Mouse (Mus musculus) cerebellum, adult 8-10 months (tissue): ENCODE measurements around the gene Espn.

Source experiments
- DNase-seq: peaks from one replicate; pipeline ENCODE4 v3.0.0; 2022

The Espn gene

DNA sequence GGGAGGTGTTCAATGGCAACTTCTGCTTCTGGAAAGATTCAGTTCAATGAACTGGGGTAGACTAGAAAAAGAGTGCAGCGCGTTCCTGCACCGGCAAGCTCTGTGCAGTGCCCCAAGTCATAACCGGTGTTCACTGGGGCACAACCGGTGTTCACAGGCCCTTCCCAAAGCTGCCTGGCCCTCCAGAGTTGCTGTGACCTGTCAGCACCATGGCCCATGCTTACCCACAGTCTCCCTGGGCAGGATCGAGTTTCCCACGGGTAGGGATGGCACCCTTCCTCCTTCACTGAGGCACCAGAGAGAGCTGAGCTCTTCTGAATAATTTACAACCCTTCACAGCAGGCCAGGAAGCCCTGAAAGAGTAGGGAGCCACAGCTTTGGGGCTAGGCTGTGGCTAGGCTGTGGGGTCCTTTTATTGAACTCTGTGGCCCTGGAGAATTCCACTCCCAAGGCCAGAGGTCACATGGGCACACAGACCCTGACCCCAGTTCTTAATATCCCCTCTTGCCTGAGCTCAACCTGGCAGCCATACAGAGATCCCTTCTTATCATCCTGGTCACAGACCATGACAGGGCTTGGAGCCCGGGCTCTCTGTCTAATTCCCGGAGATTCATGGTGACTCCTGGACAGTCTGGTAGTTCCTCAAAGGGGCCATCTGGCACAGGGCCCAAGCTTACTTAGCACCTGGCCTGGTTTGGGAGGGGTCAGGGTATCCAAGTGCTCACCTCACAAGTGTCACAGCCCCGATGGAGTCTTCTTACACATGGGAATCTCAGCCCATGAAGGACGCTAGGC is 5.9 kb downstream of the Espn start:
- DNase-seq = no peak

DNA sequence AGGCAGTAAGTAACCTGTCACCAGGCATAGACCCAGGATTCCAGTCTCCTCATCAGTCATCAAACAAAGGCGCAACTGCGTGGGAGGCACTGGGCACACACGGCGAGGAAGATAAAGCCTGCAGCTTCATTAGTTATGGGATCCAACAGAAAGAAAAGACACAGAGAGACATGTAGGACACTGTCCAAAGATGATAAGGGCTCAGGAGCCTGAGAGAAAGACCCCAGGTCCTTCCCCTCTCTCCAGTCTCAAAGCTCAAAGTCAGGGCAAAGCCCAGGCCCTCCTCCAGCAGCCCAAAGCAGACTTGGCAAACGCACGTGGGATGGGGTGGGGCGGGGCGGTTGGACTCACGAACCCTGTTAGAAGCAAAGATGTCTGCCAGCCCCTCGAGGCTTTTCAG is 6.7 kb downstream of the Espn start:
- no peak for DNase-seq

DNA sequence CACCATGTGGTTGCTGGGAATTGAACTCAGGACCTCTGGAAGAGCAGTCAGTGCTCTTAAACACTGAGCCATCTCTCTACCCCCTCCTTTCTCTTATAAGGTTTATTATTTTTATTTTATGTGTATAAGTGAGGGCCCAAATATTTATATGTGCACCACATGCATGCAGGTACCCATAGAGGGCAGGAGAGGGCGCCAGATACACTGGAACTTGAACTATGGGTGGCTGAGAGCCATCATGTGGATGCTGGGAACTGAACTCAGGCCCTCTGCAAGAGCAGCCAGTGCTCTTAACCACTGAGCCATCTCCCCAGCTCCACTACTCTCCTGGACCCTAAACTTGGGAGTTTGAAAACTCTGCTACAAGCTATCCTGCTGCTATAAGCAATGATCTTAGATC is 8.5 kb downstream of the Espn start:
- DNase-seq = no peak

DNA sequence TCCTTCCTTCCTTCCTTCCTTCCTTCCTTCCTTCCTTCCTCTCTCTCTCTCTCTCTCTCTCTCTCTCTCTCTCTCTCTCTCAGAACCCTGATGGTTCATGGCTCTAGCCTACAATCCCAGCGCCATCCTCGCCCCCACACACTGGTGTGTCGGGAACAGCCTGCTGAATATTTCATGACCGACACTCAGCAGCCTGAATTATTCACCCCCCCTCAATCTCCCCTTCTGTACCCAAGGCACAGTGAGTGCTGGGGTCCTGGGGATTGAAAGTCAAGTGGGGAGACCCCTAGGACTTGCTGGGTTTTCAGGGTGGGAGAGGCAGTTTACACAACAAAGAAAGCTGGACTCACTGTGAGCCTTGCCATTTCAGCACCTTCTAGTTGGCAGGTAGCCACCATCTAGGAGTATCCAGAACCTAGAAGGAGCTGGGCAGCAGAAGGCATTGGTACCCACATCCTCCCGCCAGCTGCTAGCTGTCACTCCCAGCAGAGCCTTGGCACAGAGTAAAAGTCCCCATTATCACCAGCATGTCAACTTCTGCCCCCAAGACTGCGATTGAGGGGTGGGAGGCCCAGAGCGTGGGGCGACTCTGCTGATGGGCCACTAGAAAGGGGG is 10.5 kb downstream of the Espn start:
- DNase-seq = no peak

DNA sequence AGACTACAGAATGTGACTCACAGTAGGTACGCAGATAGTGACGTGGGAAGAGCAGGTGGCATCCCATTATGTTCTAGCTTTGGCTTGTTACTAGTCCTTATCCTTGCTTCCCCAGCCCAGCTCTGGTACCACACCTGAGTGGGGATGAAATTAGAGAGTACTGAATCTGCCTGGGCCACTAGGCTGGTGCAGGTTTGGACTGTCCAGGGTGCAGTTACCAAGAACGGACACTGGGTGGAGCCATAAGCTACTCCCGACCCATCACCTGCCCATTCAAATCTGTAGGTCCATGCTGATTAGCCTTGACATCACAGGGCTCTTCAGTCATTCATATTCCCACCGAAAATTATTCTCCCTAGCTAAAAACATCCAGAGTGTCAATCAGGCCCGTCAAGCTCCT is 11.7 kb downstream of the Espn start:
- DNase-seq = no peak

DNA sequence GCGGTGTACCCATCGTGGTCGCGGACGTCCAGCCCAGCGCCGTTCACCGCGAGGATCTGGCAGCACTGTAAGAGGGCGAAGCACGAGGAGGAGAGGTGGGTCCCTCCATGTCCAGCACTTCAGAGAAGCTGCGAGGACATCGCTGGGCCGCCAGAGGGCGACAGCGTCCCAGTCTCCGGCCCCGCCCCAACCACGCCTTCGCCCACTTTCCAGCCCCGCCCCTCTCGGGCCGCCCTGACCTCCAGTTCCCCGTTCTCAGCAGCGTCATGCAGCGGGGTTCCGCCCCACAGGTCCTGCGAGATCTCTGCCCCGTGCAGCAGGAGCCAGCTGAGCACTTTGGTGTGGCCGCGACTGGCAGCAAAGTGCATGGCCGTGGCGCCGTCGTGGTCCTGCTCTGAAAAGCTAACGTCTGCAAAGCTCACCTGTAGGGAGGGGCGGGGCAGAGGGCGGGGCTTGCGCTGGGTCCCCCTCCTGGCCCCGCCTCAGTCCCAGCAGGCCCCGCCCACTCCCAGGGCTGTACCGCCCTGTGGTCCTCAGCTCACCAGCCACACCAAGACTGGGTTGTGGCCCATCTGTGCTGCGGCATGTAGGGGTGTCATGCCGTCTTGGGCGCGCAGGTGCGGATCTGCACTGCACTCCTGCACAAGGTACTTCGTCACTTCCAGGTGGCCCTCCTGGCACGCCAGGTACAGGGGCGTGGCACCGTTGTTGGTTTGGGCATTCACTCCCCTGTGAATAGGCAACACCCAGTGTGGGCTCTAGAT is 13.5 kb downstream of the Espn start:
- peak; percentile 77 for DNase-seq

DNA sequence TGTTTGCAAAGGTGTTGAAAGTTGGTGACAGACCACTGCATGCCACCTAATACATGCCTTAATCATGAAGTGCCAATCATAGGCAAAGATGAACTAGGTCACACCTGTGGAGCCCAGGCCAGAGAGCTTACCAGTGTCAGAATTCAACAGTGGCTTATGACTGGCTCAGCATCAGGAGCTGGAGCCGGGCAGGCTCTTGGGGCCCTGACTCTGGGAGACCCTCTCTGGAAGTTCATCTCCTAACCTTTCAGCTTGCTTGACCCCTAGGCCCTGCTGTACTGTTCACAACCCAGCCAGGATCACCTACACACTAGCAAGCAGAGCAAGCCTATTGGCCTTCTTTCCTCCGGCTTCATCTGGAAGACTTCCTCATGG is 15.3 kb downstream of the Espn start:
- no peak for DNase-seq

DNA sequence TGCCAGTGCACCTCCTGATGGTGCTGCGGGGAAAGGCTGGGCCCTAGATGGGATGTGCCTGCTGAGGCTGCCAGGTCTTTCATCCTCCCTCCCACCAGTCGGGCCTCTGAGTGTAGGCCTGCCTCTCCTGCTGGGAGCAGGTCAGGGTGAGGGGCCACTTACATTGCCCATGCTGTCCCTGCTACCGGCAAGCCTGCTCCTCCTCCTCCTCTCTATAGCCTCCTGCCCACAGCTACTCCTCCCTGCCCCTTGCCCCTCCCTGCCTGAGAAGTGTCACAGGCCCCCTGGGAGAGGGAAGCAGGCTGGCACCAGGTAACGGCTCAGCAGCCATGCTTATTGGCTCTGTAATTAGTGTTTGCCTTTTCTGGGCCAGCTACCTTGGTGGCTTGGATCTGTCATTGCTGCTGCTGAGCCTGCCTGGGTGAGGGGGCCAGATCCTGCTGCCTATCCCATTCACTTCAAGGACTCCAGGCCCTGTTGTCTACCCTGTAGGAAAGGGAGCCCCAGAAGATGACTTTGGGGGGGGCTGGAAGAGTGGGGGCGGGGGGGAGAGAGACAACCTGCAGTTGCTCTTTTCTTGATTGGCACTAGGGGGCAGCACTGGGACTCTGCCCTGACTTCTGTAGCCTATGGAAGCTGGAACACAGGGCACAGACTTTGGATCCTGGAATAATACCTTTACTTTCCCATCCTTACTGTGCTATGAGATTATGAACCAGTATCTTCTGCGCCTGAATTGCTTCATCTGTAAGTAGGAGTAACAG is 15.9 kb downstream of the Espn start:
- no peak for DNase-seq

DNA sequence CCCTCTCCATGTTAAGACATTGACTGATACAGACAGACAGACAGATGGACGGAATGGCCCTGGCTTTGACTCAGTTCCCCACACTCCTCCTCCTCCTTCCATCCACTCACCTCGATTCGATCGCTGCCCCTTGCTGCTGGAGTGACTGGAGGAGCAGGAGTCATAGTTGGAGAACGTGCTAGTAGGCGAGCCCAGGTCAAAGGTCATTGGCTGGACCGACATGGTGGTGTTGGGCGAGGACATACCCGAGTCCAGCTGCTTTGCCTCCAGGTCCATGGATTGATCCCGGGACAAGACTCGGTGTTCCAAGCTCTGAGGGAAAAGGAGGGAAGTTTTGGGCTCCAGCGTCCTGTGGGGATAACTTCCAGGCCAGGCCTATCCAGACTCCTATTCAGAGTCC is 16.8 kb downstream of the Espn start:
- no peak for DNase-seq

DNA sequence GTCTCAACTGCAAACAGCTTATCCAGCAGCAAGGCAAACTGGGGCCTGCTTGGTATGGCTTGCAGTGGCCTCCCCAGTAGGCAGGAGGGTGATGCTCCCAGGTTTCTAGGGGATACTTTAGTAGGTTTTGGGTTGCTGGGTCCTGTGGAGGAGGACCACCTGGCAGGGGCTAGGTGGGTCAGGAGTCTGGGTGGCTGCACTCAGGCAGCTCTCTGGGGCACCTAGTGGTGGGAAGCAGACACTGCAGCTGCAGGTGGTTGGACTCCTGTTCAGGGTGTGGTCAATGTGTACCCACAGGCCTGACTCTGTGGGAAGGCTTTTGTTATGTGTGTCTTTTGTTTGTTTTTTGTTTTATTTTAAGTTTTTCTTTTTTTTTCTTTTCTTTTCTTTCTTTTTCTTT is 17.7 kb downstream of the Espn start:
- no peak for DNase-seq

DNA sequence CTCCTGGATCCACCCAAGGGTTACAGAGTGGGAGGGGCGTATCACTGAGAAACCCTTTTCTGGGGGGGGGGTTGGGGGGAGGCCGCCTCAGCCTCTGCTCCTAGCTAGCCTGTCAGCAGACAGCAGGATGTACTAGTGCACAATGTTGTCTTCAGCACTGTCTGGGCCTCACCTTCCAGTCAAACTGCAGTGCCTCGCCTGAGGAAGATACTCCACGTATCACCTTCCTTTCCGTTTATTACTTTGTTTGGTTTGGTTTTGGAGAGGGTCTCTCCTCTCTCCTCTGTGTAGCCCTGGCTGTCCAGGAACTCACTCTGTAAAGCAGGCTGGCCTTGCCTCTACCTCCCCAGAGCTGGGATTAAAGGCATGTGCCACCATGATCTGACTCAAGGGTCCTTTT is 19.0 kb downstream of the Espn start:
- DNase-seq = no peak

DNA sequence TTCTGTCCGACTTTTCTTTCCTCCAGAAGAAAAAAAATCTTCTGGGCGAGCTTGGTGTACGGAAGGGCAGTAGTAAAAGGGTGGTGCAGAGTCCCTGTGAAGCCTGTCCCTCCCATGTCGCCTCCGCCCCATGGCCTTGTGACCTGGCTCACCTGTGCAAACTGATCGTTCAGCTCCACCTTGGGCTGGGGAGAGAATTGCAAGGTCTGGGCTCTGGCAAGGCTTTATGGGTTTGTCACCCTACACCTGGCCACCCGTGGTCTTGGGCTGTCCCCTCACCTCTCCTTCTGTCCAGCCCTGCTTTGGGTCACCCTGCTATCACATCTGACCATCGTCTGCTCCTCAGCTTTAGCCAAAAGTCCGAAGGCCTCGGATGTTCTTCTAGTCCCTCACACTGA is 19.4 kb downstream of the Espn start:
- DNase-seq = no peak

DNA sequence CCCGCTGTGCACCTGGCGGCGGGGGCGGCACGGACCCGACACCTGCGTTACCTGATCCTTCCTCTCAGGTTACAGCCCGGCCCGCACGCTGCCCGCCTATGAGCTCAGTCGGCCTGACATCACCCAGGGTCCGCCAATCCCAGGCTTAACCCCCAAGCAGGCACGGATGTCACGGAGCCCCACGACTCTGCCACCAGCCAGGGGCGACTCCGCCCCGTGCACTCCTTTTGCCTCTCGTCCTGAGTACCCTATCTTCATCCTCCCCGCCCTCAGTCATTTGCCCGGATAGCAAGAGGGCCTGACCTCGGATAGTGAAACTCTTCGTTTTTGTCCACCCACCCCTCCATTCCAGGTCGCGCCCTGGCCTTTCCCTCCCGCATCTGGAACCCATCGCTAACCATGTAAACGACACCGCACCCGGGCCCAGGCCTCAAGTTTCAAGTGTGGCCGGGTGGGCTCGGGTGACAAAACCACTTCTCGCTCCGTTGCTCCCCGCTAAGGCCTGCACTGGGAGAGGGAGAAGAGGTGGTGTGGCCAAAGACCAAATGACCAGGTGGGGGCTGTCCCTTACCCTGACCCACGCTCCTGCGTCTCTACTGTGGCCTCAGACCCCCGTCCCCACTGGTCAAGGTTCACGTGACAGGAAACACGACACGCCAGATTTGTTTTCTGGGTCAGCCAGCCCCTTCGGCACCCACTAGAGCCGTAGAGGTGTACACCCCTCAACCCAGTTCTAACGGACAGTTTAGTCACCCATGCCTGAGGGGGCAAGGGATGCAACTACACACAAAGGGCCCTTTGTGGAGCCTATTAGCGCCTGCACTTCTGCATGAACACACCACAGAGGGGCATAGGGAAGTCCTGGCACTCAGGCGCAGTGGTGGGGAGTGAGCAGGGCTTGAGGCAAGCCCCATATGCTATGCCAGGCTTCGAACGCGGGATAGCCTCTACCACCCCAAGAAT is 20.1 kb downstream of the Espn start:
- DNase-seq = no peak

DNA sequence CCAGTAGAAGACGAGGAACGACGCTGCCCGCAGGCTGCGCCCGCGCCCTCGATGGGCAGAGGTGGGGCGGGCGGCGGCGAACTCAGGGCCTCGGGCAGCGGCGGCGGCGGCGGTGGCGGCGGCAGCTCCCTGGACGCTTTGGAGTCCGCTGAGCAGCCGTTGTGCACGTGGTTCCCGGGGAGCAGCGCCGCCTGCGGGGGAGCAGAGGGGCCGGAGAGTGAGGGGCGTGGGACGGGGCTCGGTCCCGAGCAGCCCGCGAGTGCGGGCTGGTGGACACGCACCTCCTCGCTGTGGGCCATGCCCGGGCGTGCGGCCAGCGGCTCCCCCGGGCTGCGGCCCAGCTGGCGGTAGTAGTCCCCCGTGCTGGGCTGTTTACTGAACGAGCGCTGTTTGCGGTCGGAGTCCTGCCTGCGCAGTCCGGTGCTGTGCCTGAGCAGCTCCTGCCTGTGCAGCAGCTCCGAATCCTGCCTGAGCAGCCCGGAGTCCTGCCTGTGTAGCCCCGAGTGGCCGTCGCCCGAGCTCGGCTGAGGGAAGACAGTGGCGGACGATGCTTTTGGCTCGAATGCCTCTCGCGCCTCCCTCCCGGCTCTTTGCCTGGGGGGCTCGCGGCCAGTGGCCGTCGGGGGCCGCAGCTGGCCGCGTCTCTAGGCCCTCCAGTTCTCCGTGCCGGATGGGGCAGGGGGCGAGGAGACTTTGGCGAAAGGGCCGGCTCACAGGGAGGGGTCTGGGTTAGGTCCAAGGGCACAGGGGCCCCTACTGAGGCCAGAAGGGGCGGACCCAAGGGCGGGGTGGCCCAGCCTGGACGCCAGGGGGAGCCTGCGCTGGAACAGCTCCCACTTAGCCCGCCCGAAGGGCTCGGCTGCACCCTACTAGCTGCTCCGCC is 21.2 kb downstream of the Espn start:
- DNase-seq = no peak

DNA sequence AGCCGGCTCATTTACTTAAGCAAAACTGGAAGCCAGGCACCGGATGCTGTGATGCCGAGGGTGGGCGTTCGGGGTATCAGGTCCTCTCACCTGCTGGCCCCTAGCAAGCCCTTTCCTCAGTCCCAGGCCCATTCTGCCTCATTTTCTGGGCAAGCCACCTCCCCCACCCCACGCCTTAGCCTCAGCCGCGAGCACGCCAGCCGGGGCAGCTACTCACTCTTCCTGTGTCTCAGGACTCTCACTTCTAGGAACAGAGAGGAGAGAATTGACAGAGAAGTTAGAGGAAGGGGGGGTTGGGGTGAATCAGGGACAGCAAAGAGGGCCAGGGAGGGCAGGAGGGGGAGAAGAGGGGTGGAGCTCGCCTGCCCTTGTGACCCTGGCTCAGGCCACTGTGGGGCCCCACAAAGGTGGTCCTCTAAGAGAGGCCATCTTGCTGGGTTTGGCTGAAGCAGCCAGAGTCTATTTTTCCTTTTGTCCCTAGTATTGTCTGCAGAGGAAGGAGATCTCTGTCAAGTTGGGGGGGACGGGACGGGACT is 22.7 kb downstream of the Espn start:
- no peak for DNase-seq

DNA sequence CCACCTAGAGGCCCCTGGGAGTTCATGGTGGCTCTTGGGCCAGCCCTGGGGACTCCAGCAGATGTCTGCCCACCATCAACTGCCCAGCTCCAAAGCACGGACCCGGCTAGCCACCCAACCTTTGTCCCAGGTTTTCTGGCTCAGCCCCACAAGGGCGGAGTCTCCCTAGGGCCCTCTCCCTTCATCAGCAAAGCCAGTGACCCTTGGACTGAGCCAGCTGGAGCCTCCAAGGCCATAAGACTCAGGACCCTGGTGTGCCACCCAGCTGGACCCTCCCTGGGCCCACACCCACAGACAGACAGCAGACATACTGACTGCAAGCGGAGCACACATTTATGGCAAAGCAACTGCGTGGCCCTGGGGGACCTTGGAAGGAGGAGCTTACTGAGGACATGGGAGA is 23.4 kb downstream of the Espn start:
- no peak for DNase-seq

DNA sequence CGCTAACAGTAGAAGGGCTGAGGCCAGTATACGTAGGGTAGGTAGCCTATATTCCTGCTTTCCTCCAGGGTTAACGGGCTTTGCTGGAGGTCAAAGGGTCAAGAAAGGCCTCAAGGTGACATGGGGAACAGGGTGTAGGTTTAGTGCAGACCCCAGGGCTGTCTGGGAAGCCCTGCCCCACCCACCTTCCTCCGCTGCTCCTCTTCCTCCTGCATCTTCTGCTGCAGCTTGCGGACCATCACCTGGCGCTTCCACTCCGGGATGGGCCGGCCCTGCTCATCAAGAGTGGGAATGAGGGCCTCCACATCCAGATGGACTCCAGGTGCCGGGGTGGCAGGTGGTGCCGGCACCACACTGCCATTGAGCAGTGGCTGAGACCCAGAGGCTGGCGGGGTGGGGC is 24.3 kb downstream of the Espn start:
- no peak for DNase-seq

DNA sequence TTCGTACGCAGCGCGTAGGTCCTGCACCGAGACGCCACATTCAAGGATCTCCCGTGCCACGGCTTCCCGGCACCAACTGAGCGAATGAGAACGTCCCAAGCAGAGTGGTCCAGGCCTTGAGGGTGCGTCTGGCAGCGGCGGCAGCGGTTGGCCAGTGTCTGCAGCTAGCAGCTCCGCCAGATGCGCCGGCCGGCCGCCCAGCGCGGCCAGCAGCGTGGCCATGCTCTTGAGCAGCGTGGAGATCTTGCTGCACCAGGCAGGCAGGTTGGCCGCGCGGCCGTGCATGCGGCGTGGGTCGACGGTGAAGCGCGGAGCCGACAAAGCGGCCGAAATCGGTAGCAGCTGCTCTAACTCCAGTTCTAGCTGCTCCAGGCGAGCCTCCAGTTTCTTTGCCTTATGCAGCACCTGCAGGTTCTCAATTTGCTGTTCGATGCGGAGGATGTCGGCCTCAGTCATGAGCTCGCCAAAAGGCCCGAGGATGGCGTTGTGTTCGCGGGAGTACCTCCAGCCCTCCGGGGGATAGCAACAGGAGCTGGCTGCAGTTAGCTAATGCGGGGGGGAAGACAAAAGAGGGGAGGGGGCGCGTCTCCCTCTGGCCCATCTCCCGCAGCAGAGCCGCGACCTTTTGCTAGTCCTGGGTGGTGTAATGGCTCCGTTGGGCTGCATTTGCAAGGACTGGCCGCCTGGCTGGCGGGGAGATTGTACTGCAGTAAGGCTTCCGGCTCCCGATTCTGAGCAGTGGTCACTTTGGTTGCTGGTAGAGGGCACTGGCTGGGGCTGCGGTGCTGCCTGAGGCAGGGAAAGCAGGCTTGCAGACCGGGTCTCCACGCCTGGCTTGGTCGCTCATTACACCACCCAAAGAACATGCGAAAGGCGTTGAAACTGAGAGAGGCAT is 25.9 kb downstream of the Espn start:
- DNase-seq = no peak

DNA sequence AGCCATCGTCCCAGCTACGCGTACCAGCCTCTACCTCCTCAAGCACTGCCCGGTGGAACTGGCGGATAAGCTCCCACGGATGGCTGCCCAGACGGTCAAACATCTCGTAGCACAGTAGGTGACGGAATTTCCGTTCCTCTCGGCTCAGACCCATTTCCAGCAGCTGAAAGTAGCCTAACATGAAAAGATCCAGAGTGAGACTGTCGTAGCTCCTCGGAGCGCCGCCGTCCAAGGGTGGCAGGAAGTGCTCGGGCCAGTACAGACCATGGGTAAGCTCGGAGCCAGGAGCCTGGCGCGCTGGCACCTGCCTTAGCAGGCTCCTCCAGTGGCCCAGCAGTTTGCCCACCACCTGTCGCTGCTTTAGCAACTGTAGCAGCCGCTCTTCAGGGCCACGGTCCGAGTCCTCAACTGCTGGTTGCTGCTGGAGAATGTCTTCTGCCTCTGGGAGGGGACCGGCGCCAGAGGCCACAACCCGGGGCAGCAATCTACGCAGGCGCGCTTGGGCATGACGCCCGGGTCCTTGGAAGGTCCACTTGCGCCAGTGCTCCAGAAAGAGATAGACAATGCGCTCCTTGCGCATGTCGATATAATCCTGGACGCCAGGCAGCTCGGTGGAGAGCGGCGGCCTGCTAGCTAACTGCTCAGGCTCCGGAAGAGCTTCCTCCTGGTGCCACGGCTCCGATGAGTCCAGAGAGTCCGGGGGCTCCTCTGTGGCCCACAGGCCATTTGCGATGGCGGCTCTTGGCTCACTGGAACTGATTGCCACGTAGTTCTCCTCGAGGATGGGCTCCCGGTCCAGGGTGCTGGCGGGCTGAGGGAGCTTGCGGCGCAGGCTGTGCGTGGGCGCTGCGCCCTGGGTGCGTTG is 26.8 kb downstream of the Espn start:
- DNase-seq = peak; percentile 36
